In genomic region chr12:101922313-101922712, GRCm38 (mm10) we compare ENCODE assay signal across 23 mouse cellular contexts. TPM values are rescaled to one million over a fixed set of nuclear protein-coding genes. Genes with fewer than 3 reads are reported as not detected.
DNase-seq lines count a peak whose midpoint lies in the region; ATAC-seq and TF ChIP-seq lines count a peak whose summit lies in the region.
"Had no signal": no experiment of that assay in that cellular context is flagged by ENCODE, and none has a peak within 500 bp of the region (broad histone marks: within the 10 kb centered on the region; RNA-seq: fewer than 3 reads in every experiment).

No protein-coding gene starts in this region.

- 0 out of 2 replicates have a peak overlapping the region, but pooled peaks have one; percentile 17 for H3K27ac ChIP-seq in embryonic facial prominence, embryonic 13.5 days
- no peak overlapping the region for H3K27ac ChIP-seq in embryonic facial prominence, embryonic 10.5 days (replicated peaks)
- no peak overlapping the region for H3K27ac ChIP-seq in heart, embryonic 16.5 days (ENCODE audit: low read length)
- no peak overlapping the region for H3K27ac ChIP-seq in heart, embryonic 10.5 days
- H3K27ac ChIP-seq in kidney, postnatal 0 days = no peak overlapping the region
- H3K27ac ChIP-seq in embryonic facial prominence, embryonic 14.5 days (replicated peaks; ENCODE audit: low read depth, low read length) = no peak overlapping the region
- H3K27ac ChIP-seq: embryonic facial prominence, embryonic 12.5 days; hindbrain, embryonic 12.5 days; hindbrain, embryonic 15.5 days; kidney, embryonic 15.5 days had no signal

- TF ChIP-seq CTCF in kidney, postnatal 0 days (IDR thresholded peaks at IDR 0.05; ENCODE audit: low read depth) = no peak

- no peak for ATAC-seq in embryonic facial prominence, embryonic 13.5 days (ENCODE audit: insufficient number of reproducible peaks, insufficient read depth, low FRiP score, low TSS enrichment, low read depth)
- ATAC-seq in heart, embryonic 16.5 days (replicated peaks; ENCODE audit: extremely low read depth, insufficient read depth, low FRiP score) = 0 out of 2 replicates have a peak, but pooled peaks have one; percentile 72
- ATAC-seq in kidney, postnatal 0 days (replicated peaks; ENCODE audit: low FRiP score, low read depth) = no peak
- ATAC-seq in embryonic facial prominence, embryonic 14.5 days (ENCODE audit: low read depth) = peak; percentile 77; the same call in 1 of the 2 replicates
- ATAC-seq: forebrain, embryonic 14.5 days; forebrain, postnatal 0 days; intestine, postnatal 0 days had no signal

- H3K36me3 ChIP-seq in embryonic facial prominence, embryonic 13.5 days = peaks cover 39% of the 10 kb centered on the region
- H3K36me3 ChIP-seq in embryonic facial prominence, embryonic 10.5 days (replicated peaks) = peaks cover 48% of the 10 kb centered on the region
- peaks cover 13% of the 10 kb centered on the region for H3K36me3 ChIP-seq in heart, embryonic 16.5 days (ENCODE audit: control insufficient read depth, insufficient read depth)
- peaks cover 33% of the 10 kb centered on the region for H3K36me3 ChIP-seq in heart, embryonic 10.5 days
- H3K36me3 ChIP-seq in kidney, postnatal 0 days (ENCODE audit: insufficient read depth, low read length) = peaks cover 24% of the 10 kb centered on the region; the same call in 1 of the 2 replicates
- peaks cover 46% of the 10 kb centered on the region for H3K36me3 ChIP-seq in embryonic facial prominence, embryonic 14.5 days (ENCODE audit: control insufficient read depth, insufficient read depth, low read length)

- H3K4me3 ChIP-seq in embryonic facial prominence, embryonic 13.5 days = no peak overlapping the region
- H3K4me3 ChIP-seq in embryonic facial prominence, embryonic 10.5 days = no peak overlapping the region
- no peak overlapping the region for H3K4me3 ChIP-seq in heart, embryonic 16.5 days (ENCODE audit: low read length)
- no peak overlapping the region for H3K4me3 ChIP-seq in heart, embryonic 10.5 days
- no peak overlapping the region for H3K4me3 ChIP-seq in kidney, postnatal 0 days (replicated peaks; ENCODE audit: low read depth, low read length)
- H3K4me3 ChIP-seq in embryonic facial prominence, embryonic 14.5 days (ENCODE audit: low read depth, low read length) = no peak overlapping the region
- H3K4me3 ChIP-seq: embryonic facial prominence, embryonic 12.5 days; hindbrain, embryonic 12.5 days; hindbrain, embryonic 15.5 days; kidney, embryonic 15.5 days had no signal

- no peak overlapping the region for H3K4me2 ChIP-seq in embryonic facial prominence, embryonic 13.5 days
- no peak overlapping the region for H3K4me2 ChIP-seq in heart, embryonic 16.5 days (ENCODE audit: low read depth, low read length)
- H3K4me2 ChIP-seq in kidney, postnatal 0 days (ENCODE audit: low read length) = no peak overlapping the region
- H3K4me2 ChIP-seq in embryonic facial prominence, embryonic 14.5 days (ENCODE audit: low read depth, low read length) = no peak overlapping the region
- H3K4me2 ChIP-seq: embryonic facial prominence, embryonic 12.5 days; hindbrain, embryonic 12.5 days; hindbrain, embryonic 15.5 days; kidney, embryonic 15.5 days had no signal

- H3K27me3 ChIP-seq in embryonic facial prominence, embryonic 13.5 days = no peaks in the 10 kb centered on the region
- no peaks in the 10 kb centered on the region for H3K27me3 ChIP-seq in embryonic facial prominence, embryonic 10.5 days (replicated peaks; ENCODE audit: low read depth, poor library complexity, severe bottlenecking)
- no peaks in the 10 kb centered on the region for H3K27me3 ChIP-seq in heart, embryonic 16.5 days (ENCODE audit: control insufficient read depth, insufficient read depth, low read length)
- H3K27me3 ChIP-seq in heart, embryonic 10.5 days (ENCODE audit: insufficient read depth, poor library complexity, severe bottlenecking) = no peaks in the 10 kb centered on the region
- no peaks in the 10 kb centered on the region for H3K27me3 ChIP-seq in kidney, postnatal 0 days (ENCODE audit: insufficient read depth, low read length)
- no peaks in the 10 kb centered on the region for H3K27me3 ChIP-seq in embryonic facial prominence, embryonic 14.5 days (replicated peaks; ENCODE audit: control insufficient read depth, insufficient read depth, low read length)
- H3K27me3 ChIP-seq: embryonic facial prominence, embryonic 12.5 days; hindbrain, embryonic 12.5 days; hindbrain, embryonic 15.5 days; kidney, embryonic 15.5 days had no signal

- H3K9me3 ChIP-seq in embryonic facial prominence, embryonic 13.5 days = no peaks in the 10 kb centered on the region
- no peaks in the 10 kb centered on the region for H3K9me3 ChIP-seq in embryonic facial prominence, embryonic 10.5 days
- H3K9me3 ChIP-seq in heart, embryonic 16.5 days (replicated peaks; ENCODE audit: control insufficient read depth, low read length) = no peaks in the 10 kb centered on the region
- no peaks in the 10 kb centered on the region for H3K9me3 ChIP-seq in heart, embryonic 10.5 days
- no peaks in the 10 kb centered on the region for H3K9me3 ChIP-seq in kidney, postnatal 0 days (replicated peaks; ENCODE audit: low read length)
- no peaks in the 10 kb centered on the region for H3K9me3 ChIP-seq in embryonic facial prominence, embryonic 14.5 days (ENCODE audit: control insufficient read depth, low read length)
- H3K9me3 ChIP-seq: embryonic facial prominence, embryonic 12.5 days; hindbrain, embryonic 12.5 days; hindbrain, embryonic 15.5 days; kidney, embryonic 15.5 days had no signal

- H3K9ac ChIP-seq in embryonic facial prominence, embryonic 13.5 days = no peak overlapping the region
- no peak overlapping the region for H3K9ac ChIP-seq in heart, embryonic 16.5 days (ENCODE audit: low read length)
- H3K9ac ChIP-seq in kidney, postnatal 0 days (ENCODE audit: low read depth, low read length) = no peak overlapping the region
- H3K9ac ChIP-seq in embryonic facial prominence, embryonic 14.5 days (ENCODE audit: low read depth, low read length) = no peak overlapping the region
- H3K9ac ChIP-seq: embryonic facial prominence, embryonic 12.5 days; forebrain, postnatal 0 days; hindbrain, embryonic 12.5 days; hindbrain, embryonic 15.5 days; kidney, embryonic 15.5 days had no signal

- WGBS in embryonic facial prominence, embryonic 13.5 days = 57% methylated on average over 6 of the region's 6 CpGs
- WGBS in embryonic facial prominence, embryonic 10.5 days = 76% methylated on average over 6 of the region's 6 CpGs
- WGBS in heart, embryonic 16.5 days = 67% methylated on average over 6 of the region's 6 CpGs
- WGBS in heart, embryonic 10.5 days = 79% methylated on average over 6 of the region's 6 CpGs
- WGBS in kidney, postnatal 0 days = 69% methylated on average over 6 of the region's 6 CpGs
- 58% methylated on average over 6 of the region's 6 CpGs for WGBS in embryonic facial prominence, embryonic 14.5 days

- no peaks in the 10 kb centered on the region for H3K4me1 ChIP-seq in embryonic facial prominence, embryonic 13.5 days
- no peaks in the 10 kb centered on the region for H3K4me1 ChIP-seq in embryonic facial prominence, embryonic 10.5 days
- no peaks in the 10 kb centered on the region for H3K4me1 ChIP-seq in heart, embryonic 16.5 days (ENCODE audit: control insufficient read depth, insufficient read depth, low read length)
- no peaks in the 10 kb centered on the region for H3K4me1 ChIP-seq in heart, embryonic 10.5 days
- H3K4me1 ChIP-seq in kidney, postnatal 0 days (replicated peaks; ENCODE audit: insufficient read depth, low read length) = no peaks in the 10 kb centered on the region
- no peaks in the 10 kb centered on the region for H3K4me1 ChIP-seq in embryonic facial prominence, embryonic 14.5 days (ENCODE audit: control insufficient read depth, insufficient read depth, low read length)
- H3K4me1 ChIP-seq: embryonic facial prominence, embryonic 12.5 days; hindbrain, embryonic 12.5 days; hindbrain, embryonic 15.5 days; kidney, embryonic 15.5 days had no signal

- DNase-seq in embryonic facial prominence, embryonic 10.5 days (ENCODE audit: low spot score) = no peak
- no peak for DNase-seq in heart, embryonic 10.5 days (ENCODE audit: low spot score)
- DNase-seq in kidney, postnatal 0 days (ENCODE audit: low spot score) = peak; percentile 22
- no peak for DNase-seq in kidney, adult 11 months
- peak; percentile 10 for DNase-seq in embryonic facial prominence, embryonic 14.5 days (ENCODE audit: low spot score)
- DNase-seq in adrenal gland, adult 2 months = no peak
- DNase-seq: adrenal gland, adult 8-10 months; adrenal gland, postnatal 25 days; cerebellum, adult 18-20 months; cerebellum, adult 9-10 months; cerebellum, postnatal 14 days; forebrain, postnatal 0 days; gastrocnemius, postnatal 36 days; heart, postnatal 14 days; kidney, adult 8-10 months had no signal

RNA-seq across cellular contexts. Expression of gene Trip11, which starts 9.2 kb away (rescaled TPM):
- polyA plus RNA-seq in embryonic facial prominence, embryonic 13.5 days (2015; fragmentation: Nextera tagmentation; extraction: Ambion mirVana) = 35.3 and 36.4 TPM in 2 replicates
- 19.0 and 19.2 TPM in 2 replicates for polyA plus RNA-seq in embryonic facial prominence, embryonic 10.5 days (2016; fragmentation: Nextera tagmentation; extraction: Ambion mirVana)
- 19.8 and 20.8 TPM in 2 replicates for polyA plus RNA-seq in heart, embryonic 16.5 days (2015; fragmentation: Nextera tagmentation; extraction: Ambion mirVana)
- polyA plus RNA-seq in heart, embryonic 10.5 days (2016; fragmentation: Nextera tagmentation; extraction: Ambion mirVana) = 20.5 and 20.8 TPM in 2 replicates
- polyA plus RNA-seq in kidney, postnatal 0 days (2015; fragmentation: Nextera tagmentation; extraction: Ambion mirVana) = 21.7 and 25.8 TPM in 2 replicates
- polyA plus RNA-seq in embryonic facial prominence, embryonic 14.5 days (2014; fragmentation: Nextera tagmentation; extraction: Ambion mirVana) = 22.2 and 26.0 TPM in 2 replicates
- total RNA-seq in adrenal gland, adult 2 months (2021) = 10 to 100 TPM; 28.4 to 40.6 TPM
- 1.6 and 4.1 TPM in 2 replicates for polyA plus RNA-seq in adrenal gland, adult 2 months (2012; rRNA removed)

RNA-seq across cellular contexts. Expression of gene Atxn3, which starts 35.7 kb away (rescaled TPM):
- 10.7 and 12.4 TPM in 2 replicates for polyA plus RNA-seq in embryonic facial prominence, embryonic 13.5 days (2015; fragmentation: Nextera tagmentation; extraction: Ambion mirVana)
- polyA plus RNA-seq in embryonic facial prominence, embryonic 10.5 days (2016; fragmentation: Nextera tagmentation; extraction: Ambion mirVana) = 11.2 and 13.7 TPM in 2 replicates
- 8.4 and 8.7 TPM in 2 replicates for polyA plus RNA-seq in heart, embryonic 16.5 days (2015; fragmentation: Nextera tagmentation; extraction: Ambion mirVana)
- 8.1 and 8.4 TPM in 2 replicates for polyA plus RNA-seq in heart, embryonic 10.5 days (2016; fragmentation: Nextera tagmentation; extraction: Ambion mirVana)
- polyA plus RNA-seq in kidney, postnatal 0 days (2015; fragmentation: Nextera tagmentation; extraction: Ambion mirVana) = 13.1 and 13.9 TPM in 2 replicates
- 11.3 and 13.2 TPM in 2 replicates for polyA plus RNA-seq in embryonic facial prominence, embryonic 14.5 days (2014; fragmentation: Nextera tagmentation; extraction: Ambion mirVana)
- 10 to 100 TPM; 16.2 to 16.7 TPM for total RNA-seq in adrenal gland, adult 2 months (2021)
- 0.77 and 1.2 TPM in 2 replicates for polyA plus RNA-seq in adrenal gland, adult 2 months (2012; rRNA removed)

RNA-seq across cellular contexts. Expression of gene Cpsf2, which starts 53.5 kb away (rescaled TPM):
- polyA plus RNA-seq in embryonic facial prominence, embryonic 13.5 days (2015; fragmentation: Nextera tagmentation; extraction: Ambion mirVana) = 30.8 and 32.3 TPM in 2 replicates
- 37.1 and 37.4 TPM in 2 replicates for polyA plus RNA-seq in embryonic facial prominence, embryonic 10.5 days (2016; fragmentation: Nextera tagmentation; extraction: Ambion mirVana)
- 20.4 TPM in 2 replicates for polyA plus RNA-seq in heart, embryonic 16.5 days (2015; fragmentation: Nextera tagmentation; extraction: Ambion mirVana)
- polyA plus RNA-seq in heart, embryonic 10.5 days (2016; fragmentation: Nextera tagmentation; extraction: Ambion mirVana) = 27.5 and 29.0 TPM in 2 replicates
- 21.7 and 23.9 TPM in 2 replicates for polyA plus RNA-seq in kidney, postnatal 0 days (2015; fragmentation: Nextera tagmentation; extraction: Ambion mirVana)
- 27.3 and 29.2 TPM in 2 replicates for polyA plus RNA-seq in embryonic facial prominence, embryonic 14.5 days (2014; fragmentation: Nextera tagmentation; extraction: Ambion mirVana)
- total RNA-seq in adrenal gland, adult 2 months (2021) = 10 to 100 TPM; 32.4 to 35.8 TPM
- 2.8 and 3.4 TPM in 2 replicates for polyA plus RNA-seq in adrenal gland, adult 2 months (2012; rRNA removed)

Comparison
In these comparisons a context has a peak if more than half of its experiments do, and no peak if none do; other contexts are left out.
1. ATAC-seq: peak in heart, embryonic 16.5 days (single experiment) and embryonic facial prominence, embryonic 14.5 days (single experiment); none in embryonic facial prominence, embryonic 13.5 days (single experiment) and kidney, postnatal 0 days (single experiment).
2. DNase-seq: peak in kidney, postnatal 0 days (single experiment) and embryonic facial prominence, embryonic 14.5 days (single experiment); none in embryonic facial prominence, embryonic 10.5 days (single experiment), heart, embryonic 10.5 days (single experiment), kidney, adult 11 months (single experiment) and adrenal gland, adult 2 months (single experiment).